Mouse (Mus musculus): ENCODE data around the gene Fat2. TPM values are rescaled to one million over a fixed set of nuclear protein-coding genes. Genes with fewer than 3 reads are reported as not detected.

Gene Fat2
- polyA plus RNA-seq, 1 experiment from 2014 or later: 0.12 TPM

DNA sequence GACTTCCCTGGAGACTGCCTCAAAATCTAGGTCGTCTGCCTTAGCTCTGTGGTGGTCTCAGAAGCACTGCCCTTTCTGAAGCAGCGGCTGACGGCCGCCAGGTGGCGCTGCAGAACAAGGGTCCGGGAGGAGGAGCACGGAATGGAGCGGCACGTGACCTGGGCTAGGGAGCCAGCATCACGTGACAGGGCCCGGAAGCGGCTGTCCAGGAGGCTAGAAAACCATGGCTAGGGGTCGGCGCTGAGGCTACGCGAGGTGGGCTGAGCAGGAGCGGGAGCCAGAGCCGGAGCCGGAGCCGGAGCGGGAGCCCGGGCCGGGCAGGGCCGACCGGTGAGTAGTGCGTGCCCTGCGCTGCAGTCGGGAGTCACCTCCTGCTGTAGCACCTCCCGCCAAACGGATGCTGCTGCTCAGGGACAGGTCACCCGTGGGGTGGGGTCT lies 132.2 kb downstream of the Fat2 start, which contains the start of gene Slc36a1:
Gene Slc36a1, plus strand, starts transcription at position 192 of the 438 bp plus-strand sequence.
- peak within 1 kb of the TSS; percentile 78 for H3K9ac ChIP-seq (ENCODE audit: low read length)
- WGBS: 0% methylated on average over 31 of the region's 31 CpGs
- H3K4me2 ChIP-seq (ENCODE audit: low read depth, low read length): peak within 1 kb of the TSS; percentile 68
- no peaks in the 10 kb centered on the region for H3K36me3 ChIP-seq (ENCODE audit: control insufficient read depth, insufficient read depth)
- no peaks in the 10 kb centered on the region for H3K27me3 ChIP-seq (ENCODE audit: control insufficient read depth, insufficient read depth, low read length)
- H3K9me3 ChIP-seq (replicated peaks; ENCODE audit: control insufficient read depth, low read length): no peaks in the 10 kb centered on the region
- peak; percentile 96 for ATAC-seq (replicated peaks; ENCODE audit: extremely low read depth, insufficient read depth, low FRiP score)
- peak within 1 kb of the TSS; percentile 91 for H3K4me3 ChIP-seq (ENCODE audit: low read length)
- H3K27ac ChIP-seq (ENCODE audit: low read length): no peak within 1 kb of the TSS
- H3K4me1 ChIP-seq (ENCODE audit: control insufficient read depth, insufficient read depth, low read length): peaks cover 8% of the 10 kb centered on the region; the same call in 1 of the 2 replicates

Other genes starting within 250 kb of the Fat2 start
- gene Gm2a, start 238.4 kb downstream of the Fat2 start, polyA plus RNA-seq (2015; fragmentation: Nextera tagmentation; extraction: Ambion mirVana): 36.7 and 38.5 TPM in 2 replicates
- not detected in 2 replicates for gene Slc36a3, start 184.9 kb downstream of the Fat2 start, polyA plus RNA-seq (2015; fragmentation: Nextera tagmentation; extraction: Ambion mirVana)
- gene Slc36a2, start 151.5 kb downstream of the Fat2 start, polyA plus RNA-seq (2015; fragmentation: Nextera tagmentation; extraction: Ambion mirVana): 6.3 and 7.1 TPM in 2 replicates
- gene Slc36a1, start 132.2 kb downstream of the Fat2 start, polyA plus RNA-seq (2015; fragmentation: Nextera tagmentation; extraction: Ambion mirVana): 1.9 and 2.0 TPM in 2 replicates
- gene Sparc, start 86.6 kb upstream of the Fat2 start, polyA plus RNA-seq (2015; fragmentation: Nextera tagmentation; extraction: Ambion mirVana): 1,876 and 1,966 TPM in 2 replicates
- gene Atox1, start 124.7 kb upstream of the Fat2 start, polyA plus RNA-seq (2015; fragmentation: Nextera tagmentation; extraction: Ambion mirVana): 213 and 263 TPM in 2 replicates
- gene G3bp1, start 133.1 kb upstream of the Fat2 start, polyA plus RNA-seq (2015; fragmentation: Nextera tagmentation; extraction: Ambion mirVana): 104 and 106 TPM in 2 replicates